Mouse (Mus musculus) kidney, postnatal 10 days (tissue): Measurements from ENCODE around the gene Klhl23.

Experiments
- DNase-seq: peaks from one replicate; pipeline ENCODE4 v3.0.0; 2021; ENCODE audit warnings: mixed read lengths

The Klhl23 gene

DNA sequence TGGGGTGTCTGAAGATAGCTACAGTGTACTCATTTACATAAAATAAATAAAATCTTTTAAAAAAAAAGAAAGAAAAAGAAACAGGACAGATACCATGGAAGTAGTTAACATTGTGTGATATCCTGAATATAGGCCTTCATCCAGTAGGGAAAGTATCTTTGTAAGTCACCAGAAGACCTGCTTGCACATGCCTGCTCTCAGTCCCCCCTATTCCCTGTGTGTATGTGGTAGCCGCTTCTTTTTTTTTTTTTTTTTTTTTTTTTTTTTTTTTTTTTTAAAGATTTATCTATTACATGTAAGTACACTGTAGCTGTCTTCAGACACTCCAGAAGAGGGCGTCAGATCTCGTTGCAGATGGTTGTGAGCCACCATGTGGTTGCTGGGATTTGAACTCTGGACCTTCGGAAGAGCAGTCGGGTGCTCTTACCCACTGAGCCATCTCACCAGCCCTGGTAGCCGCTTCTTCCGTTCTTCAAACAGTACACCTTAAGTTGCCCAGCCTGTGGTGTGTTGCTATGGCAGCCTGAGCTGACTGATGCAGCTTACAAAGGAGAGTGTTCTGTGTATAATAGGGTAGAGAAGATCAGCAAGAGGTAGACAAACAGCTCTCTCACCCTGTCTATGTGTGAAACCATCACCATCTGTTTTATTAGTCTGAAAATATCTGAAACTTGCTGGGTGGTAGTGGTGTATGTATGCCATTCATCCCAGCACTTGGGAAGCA is 15.7 kb downstream of the Klhl23 start:
- no peak for DNase-seq

DNA sequence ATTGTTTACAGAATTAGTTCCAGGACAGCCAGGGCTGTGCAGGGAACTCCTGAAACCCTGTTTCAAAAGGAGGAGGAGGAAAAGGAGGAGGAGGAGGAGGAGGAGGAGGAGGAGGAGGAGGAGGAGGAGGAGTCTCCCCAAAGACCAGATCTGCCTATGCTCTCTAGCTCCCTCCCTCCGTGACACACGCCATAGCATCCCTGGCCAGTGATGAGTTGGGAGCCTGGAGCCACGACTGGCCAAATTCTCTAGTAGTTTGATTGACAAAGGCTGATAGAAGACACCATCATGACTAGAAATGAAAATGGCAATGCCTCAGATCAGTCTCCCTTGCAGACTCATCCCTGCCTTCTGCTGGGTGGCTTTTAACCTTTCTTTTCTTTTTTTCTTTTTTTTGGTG is 16.3 kb downstream of the Klhl23 start:
- no peak for DNase-seq

DNA sequence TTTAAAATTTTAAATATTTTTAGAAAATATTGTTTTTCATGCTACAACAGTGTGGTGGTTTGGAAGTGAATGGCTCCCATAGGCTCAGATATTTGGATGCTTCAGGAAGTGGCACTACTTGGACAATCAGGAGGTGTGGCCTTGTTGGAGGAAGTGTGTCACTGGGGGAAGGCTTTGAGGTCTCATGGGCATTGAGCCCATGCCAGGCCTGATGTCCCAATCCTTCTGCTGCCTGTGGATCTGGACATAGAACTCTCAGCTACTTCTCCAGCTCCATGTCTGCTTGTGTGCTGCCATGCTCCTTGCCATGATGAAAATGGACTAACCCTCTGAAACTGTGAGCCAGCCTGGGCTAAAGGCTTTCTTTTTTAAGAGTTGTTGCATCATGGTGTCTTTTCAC is 17.0 kb downstream of the Klhl23 start:
- DNase-seq = no peak

DNA sequence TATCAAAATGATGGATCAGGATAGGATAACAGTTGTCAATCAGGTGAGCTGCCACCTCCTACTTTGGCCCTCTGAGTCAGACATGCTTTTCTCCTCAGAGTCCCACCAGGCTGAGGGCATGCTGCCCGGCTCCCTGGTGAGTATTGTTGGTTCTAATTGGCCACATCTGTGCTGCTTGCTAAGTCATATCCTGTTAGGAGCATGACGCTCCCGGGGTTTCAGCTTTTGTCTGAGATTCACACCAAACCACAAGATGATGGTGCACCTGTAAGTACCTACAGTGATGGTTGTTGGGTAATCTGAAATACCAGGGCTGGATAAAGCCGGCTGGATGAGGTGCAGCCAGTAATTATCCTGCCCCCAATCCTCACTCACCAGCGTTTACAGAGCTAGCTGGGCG is 18.5 kb downstream of the Klhl23 start:
- DNase-seq = no peak

DNA sequence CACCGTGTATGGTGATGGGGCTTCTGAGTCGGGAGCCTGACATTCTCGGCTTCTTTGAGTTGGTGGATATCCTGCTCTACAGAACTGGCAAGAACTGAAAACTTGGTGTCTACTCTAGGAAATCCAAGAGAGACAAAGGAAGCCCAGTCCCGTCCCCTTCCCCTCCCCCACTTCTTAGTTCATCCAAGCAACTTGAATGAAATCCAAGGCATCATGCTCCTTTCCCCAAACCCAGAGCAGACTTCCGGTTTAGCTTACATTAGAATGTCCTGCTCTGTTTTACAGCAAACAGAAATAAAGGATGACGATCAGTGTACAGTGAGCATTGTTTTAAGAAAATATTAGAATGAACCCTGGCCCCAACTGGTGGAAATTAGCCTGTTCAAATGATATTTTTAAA is 27.5 kb downstream of the Klhl23 start:
- DNase-seq = peak; percentile 52

DNA sequence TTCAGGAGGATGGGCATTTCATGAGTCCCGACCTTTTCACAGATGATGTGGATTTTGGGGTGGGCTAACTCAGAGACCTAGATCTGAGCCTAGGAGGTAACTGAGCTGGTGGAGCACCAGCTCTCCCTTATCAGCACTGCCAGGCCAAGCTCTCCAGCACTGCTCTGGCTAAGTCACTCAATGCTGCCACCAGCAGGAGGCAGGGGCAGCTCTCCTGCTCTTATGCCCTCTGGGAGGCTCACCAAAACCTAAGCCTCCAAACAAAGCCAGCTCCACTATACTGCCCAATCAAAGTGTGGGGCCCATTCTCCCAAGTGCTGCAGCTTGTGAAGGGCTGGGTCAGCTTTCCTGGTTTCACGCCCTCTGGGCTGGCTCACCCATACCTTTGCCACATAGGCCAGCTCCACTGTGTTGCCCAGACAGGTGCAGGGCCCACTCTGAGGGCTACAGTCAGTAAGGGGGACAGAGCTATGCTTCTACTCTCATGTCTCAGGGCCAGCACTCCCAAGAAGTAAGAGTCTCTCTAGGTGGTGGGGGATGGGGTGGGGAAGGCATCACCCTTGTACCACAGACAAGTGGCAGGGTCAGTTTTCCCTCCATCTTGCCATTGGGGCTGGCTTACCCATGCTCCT is 29.8 kb downstream of the Klhl23 start:
- no peak for DNase-seq

DNA sequence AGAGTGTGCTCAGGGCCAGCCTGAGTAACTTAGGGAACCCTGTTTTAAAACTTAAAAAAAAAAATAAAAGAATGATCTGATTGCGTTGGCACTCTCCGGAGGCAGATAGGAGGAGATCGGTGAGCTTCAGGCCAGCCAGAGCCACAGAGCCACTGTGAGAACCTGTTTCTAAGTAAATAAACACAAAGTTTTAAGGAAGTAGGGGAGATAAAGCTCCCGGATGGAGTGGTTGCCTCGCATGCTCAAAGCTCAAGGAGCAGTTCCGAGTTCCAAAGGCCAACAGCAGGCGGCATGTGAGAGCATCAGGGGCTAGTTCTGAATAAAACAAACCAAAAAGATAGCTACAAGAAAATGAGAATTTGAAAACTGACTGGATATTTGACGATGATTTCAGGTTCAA is 34.6 kb downstream of the Klhl23 start:
- no peak for DNase-seq

DNA sequence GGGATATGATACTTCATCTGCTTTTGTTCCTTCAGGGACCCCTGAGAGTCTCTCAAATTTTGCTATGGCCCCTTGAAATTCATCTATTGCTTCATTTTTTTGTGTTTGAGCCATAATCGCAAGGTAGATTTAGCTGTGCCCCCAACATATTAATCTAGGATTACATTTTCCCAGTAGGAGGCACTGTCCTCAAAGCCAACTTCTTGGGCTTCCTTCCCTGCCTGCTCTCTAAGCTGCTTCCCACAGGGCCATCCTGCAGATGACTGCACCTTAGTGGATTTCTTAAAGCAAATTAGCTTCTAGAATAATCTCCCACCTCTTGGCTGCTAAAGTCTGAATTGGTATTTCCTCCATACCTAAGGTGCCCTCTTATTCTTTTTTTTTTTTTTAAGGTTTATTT is 36.1 kb downstream of the Klhl23 start:
- DNase-seq = no peak

DNA sequence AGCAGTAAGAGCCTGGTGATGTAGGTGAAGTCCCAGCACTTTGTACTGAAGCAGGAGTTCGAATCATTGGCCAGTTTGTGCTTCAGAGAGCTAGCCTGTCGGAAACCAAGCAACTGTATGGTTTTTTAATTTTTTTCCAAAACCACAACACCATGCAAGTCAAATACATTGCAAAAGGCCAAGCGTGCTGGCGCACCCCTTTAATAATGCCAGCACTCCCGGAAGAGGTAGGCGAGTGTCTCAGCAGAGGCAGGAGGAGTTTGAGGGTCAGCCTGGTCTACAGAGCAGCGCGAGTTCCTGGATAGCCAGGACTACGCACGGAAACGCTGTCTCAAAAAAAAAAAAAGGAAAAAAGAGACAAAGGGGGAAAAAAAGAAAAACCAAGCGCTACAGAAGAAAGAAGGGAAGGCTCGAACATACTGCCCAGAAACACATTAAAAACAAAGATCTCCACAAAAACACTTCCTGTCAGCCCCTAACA is 39.3 kb downstream of the Klhl23 start:
- DNase-seq = peak; percentile 35

DNA sequence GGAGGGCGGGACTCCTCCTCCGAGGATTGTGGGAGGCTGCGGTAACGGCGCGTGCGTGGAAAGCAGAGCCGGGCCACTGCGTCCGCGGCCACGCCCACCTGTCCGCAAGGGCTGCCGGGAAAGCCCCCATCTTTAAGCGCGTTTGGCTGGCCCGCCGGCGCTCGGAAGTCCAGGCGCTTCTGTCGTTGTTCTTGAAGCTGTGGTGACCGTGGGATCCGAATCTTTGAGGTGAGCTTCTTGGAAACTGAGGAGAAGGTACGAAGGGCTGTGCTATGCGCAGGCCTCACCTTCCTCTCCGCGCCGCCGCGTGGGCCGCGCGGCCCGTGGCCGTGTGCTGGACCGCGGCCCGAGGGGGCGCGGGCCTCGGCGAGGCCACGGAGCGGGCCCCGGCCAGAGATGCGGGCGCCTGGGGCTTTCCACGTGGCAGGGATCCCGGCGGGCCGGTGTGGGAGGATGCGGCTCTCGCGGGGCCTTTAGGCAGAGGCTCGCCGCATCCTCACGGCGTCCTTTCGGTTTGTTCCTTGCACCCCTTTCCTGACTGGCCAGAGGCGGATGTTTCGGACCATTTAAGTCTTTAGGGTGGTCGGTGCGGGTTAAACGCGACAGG is 39.8 kb downstream of the Klhl23 start, which contains the start of gene Ssb:
TSS of gene Ssb (plus strand) at position 78 of the 607 bp plus-strand sequence.
- DNase-seq = peak; percentile 98

DNA sequence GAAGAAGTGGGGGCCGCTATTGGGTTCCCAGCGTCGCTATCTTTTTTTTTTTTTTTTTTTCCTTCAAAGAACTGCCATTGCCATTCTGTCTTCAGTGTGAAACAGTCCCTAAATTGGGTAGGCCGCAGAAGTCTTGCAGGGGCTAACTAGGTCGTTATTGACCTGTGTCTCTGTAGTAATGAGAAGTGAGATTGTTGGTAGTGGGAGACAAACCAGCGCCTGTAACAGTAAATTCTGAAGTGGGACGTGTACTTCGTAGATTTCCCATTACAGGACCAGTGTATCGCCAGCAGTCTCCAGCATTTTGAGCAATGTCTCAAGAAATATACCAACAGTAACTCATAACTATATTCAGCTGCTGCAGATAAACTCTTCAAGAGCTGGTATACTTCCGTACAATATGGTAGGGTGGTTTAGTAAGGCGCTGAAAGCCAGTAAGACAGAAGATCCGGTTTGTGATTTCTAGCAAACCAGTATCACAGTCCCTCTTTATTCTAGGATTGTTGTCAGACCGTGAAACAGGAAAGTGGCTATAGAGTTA is 40.4 kb downstream of the Klhl23 start:
- DNase-seq = no peak

DNA sequence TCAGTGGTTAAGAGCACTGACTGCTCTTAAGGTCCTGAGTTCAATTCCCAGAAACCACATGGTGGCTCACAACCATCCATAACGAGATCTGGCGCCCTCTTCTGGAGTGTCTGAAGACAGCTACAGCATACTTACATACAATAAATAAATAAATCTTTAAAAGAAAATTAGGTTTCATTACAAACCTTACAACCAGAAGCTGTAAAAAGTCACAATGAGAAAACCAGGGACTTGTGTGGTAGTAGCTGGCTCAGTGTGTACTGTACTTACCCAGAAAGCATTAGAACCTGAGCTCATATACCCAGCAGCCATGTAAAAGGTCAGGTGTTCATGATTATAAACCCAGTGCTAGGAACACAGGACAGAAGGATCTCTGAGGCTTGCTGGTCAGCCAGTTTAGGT is 62.2 kb downstream of the Klhl23 start:
- DNase-seq = no peak

DNA sequence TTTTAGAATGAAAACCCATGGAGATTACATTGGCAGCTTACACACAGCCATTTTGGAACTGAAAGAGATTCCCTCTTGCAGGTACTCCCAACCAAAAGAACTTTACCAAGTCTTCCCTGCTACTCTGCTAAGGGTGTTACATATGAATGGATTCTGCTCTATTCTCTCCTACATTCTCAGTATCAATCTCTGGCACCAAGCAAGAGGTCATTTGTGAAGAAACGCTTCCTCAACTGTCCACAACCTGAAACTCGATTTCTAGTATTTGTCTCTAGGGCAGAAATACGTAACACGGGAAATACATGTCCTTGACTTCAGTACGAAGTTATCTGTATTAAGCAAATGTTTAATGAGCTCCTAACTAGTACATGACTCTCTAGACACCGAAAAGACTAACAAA is 62.8 kb downstream of the Klhl23 start:
- no peak for DNase-seq

DNA sequence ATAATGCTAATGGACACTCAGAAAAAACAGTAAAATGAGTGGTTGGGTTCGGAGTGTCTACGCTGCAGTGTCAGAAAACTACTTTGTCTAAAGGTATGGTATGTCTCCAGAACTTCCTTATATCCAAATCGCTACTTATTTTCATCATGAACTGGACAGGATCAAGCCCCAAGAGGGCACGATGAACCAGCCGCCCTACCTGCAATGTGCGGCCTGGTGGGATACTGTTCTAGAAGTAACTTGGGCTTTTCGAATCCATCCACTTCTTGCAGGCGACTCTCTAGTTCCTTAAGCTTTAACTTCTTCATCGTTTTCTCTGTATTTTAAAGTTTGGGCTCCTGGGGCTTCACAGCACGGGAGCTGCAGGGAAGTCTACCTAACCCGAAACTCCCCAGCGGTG is 63.3 kb downstream of the Klhl23 start:
- no peak for DNase-seq

DNA sequence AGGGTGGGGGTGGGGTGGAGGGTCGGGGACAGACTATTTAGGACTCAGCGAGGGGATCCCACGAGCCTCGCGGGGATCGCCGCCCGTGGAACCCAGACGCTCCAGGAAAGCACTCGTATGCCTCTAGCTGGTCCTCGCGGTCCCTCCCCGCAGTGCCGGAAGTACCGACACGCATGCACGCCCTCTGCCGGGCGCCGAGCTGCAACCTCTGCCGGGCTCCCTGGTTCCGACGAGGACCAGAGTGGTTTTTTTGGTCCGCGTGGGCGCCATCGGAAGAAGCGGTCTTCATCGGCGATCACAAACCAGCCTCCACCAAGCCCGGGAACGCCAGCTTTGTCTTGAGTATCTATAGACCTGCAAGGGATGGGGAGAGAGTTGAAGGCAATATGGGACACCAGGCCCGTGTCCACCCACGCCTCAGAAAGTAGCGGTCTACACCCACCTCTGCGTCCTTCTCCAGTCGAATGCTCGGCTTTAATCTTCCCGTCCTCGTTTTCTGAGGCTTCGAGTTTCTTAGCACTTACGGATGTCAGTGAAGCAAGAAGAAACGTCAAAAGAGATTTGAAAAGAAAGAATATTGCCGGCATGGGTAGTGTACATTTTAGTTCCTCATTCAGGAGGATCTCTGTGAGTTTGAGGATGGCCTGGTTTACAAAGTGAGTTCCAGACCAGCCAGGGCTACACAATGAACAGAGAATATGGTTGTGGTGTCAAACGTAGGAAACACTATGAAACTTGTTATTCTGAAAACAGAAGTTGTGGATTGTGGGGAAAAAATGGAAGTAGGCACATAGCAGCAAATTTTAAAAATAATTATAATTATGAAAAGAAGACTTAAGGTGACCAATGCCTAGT is 63.9 kb downstream of the Klhl23 start, which contains the start of gene Mettl5:
TSS of gene Mettl5 (minus strand) at position 165 of the 855 bp plus-strand sequence.
- DNase-seq = peak; percentile 95
